Mouse (Mus musculus) embryonic facial prominence, embryonic 11.5 days (tissue): ENCODE measurements around the gene Mgat4d. TPM values are rescaled to one million over a fixed set of nuclear protein-coding genes. Genes with fewer than 3 reads are reported as not detected.

Experiments
- polyA plus RNA-seq: library from polyadenylated mRNA; unstranded; fragments of >200 nt; fragmentation: Nextera tagmentation; extraction: Ambion mirVana; gene quantifications from 2 replicates; pipeline ENCODE4 v1.2.1, GENCODE M21; 2014

The Mgat4d gene
- polyA plus RNA-seq, 1 experiment from 2014 or later, result not detected

Other genes starting within 250 kb of the Mgat4d start
- gene Tbc1d9, start 183.1 kb upstream of the Mgat4d start, polyA plus RNA-seq, result 6.4 and 7.1 TPM in 2 replicates
- 2.7 and 3.5 TPM in 2 replicates for gene Gm10645, start 182.3 kb upstream of the Mgat4d start, polyA plus RNA-seq
- not detected in 2 replicates for gene Ucp1, start 58.1 kb upstream of the Mgat4d start, polyA plus RNA-seq
- gene Elmod2, start 16.0 kb upstream of the Mgat4d start, polyA plus RNA-seq, result 28.3 and 36.1 TPM in 2 replicates
- 4.6 and 4.7 TPM in 2 replicates for gene Clgn, start 41.4 kb downstream of the Mgat4d start, polyA plus RNA-seq
- gene Scoc, start 109.9 kb downstream of the Mgat4d start, polyA plus RNA-seq, result 137 and 163 TPM in 2 replicates
- not detected in 2 replicates for gene Olfr370, start 187.3 kb downstream of the Mgat4d start, polyA plus RNA-seq
- 327 and 351 TPM in 2 replicates for gene Ndufb7, start 218.2 kb downstream of the Mgat4d start, polyA plus RNA-seq